Mouse (Mus musculus): Measurements from ENCODE around the gene Msh5. TPM values are rescaled to one million over a fixed set of nuclear protein-coding genes. Genes with fewer than 3 reads are reported as not detected.
"Not testable (repeated sequence)": the region's sequence is repeated elsewhere in the genome, so short reads cannot be mapped to it uniquely, and the experiment has no call there.

Gene Msh5
- polyA plus RNA-seq, 1 experiment from 2014 or later: 3.9 TPM

DNA sequence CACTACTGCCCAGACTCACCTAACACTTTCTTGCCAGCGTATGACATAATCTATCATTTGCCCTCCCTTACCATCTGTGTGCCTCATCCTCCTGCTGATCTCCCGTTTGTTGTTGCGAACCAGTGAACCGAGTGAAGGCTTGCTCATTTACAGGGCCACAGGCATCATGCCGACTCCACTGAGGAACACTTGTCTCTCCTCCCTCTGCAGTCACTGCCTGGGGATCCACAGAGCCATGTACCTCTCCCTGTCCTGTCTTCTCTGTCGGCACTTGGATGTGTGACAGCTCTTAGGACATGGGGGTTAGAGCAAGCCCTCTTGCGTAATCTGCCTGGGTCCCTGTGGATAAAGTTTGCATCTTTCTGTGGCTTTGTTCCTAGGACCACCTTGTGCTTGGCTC is 37.0 kb downstream of the Msh5 start:
- H3K27me3 ChIP-seq (ENCODE audit: insufficient read depth, poor library complexity, severe bottlenecking): no peaks in the 10 kb centered on the region
- no peaks in the 10 kb centered on the region for H3K9me3 ChIP-seq
- H3K4me3 ChIP-seq: peak overlapping the region; percentile 9; the same call in 1 of the 2 replicates
- H3K27ac ChIP-seq: no peak overlapping the region
- DNase-seq (ENCODE audit: low spot score): no peak
- WGBS: 90% methylated on average over 7 of the region's 7 CpGs
- H3K36me3 ChIP-seq: peaks cover 97% of the 10 kb centered on the region
- H3K4me1 ChIP-seq: no peaks in the 10 kb centered on the region; the same call in 1 of the 2 replicates

DNA sequence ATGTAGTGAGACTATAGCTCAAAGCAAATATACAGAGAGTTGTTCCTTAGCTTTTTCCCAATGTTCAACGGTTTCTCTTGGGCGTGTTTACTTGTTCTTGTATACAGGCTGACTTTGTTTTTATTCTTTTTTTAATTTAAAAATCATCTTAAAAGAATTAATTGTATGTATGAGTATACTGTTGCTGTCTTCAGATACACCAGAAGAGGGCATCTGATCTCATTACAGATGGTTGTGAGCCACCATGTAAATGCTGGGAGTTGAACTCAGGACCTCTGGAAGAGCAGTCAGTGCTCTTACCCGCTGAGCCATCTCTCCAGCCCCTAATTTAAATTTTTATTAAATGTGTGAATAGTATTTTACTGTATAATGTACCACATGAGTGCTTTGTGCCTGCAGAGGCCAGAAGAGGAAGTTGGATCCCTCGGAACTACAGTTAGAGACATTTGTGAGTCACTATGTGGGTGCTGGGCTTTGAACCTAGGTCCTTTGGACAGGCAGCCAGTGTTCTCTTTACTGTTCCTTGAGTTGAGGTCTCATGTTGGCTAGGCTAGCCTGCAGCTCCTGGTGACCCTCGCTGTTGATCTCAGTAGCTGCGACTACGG is 39.1 kb downstream of the Msh5 start:
- Histone ChIP-seq H3K36me3 (peaks cover 84% of the 10 kb centered on the region), H3K4me3 (no peak overlapping the region), H3K4me1 (peaks cover 16% of the 10 kb centered on the region), H3K27me3 (ENCODE audit: insufficient read depth, poor library complexity, severe bottlenecking) (no peaks in the 10 kb centered on the region), H3K9me3 (no peaks in the 10 kb centered on the region), H3K27ac (no peak overlapping the region)
- DNase-seq (ENCODE audit: low spot score): no peak
- whole genome bisulfite sequencing: 94% methylated on average over 7 of the region's 7 CpGs

DNA sequence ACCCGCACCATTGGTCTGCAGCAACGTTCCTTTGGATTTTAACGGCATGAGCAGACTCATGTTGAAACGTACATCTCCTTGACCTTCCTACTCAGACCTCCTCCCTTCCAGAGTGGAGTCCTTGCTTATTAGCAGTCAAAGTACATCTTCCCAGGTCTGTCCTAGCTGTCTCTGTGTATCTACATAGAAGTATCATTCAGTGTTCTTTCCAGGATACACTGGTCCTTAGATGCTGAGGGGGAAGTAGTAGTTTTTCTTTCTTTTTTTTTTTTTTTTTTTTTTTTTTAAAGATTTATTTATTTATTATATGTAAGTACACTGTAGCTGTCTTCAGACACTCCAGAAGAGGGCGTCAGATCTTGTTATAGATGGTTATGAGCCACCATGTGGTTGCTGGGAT is 40.6 kb downstream of the Msh5 start:
- H3K36me3 ChIP-seq: peaks cover 68% of the 10 kb centered on the region
- DNase-seq (ENCODE audit: low spot score); H3K9me3 ChIP-seq; H3K27ac ChIP-seq; H3K27me3 ChIP-seq (ENCODE audit: insufficient read depth, poor library complexity, severe bottlenecking); H3K4me3 ChIP-seq: not testable (repeated sequence)
- peaks cover 27% of the 10 kb centered on the region for H3K4me1 ChIP-seq
- WGBS: 90% methylated on average over 5 of the region's 5 CpGs

DNA sequence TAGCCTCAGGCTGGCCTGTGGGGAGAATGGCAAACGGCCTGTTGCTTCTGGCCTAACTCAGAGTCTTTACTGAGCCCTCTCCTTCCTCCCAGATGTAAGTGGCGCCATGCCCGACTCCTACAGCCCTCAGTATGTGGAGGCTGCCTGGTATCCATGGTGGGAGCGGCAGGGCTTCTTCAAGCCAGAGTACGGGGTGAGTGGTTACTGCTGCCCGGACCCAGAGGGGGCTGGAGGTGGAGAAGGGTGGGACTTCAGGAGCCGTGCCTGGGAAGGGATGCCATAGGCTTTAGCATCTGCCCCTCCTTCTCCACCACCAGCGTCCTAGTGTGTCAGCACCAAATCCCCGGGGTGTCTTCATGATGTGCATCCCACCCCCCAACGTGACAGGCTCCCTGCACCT is 41.4 kb downstream of the Msh5 start:
- peaks cover 30% of the 10 kb centered on the region for H3K4me1 ChIP-seq
- no peaks in the 10 kb centered on the region for H3K27me3 ChIP-seq (ENCODE audit: insufficient read depth, poor library complexity, severe bottlenecking)
- no peak overlapping the region for H3K4me3 ChIP-seq
- 93% methylated on average over 10 of the region's 10 CpGs for WGBS
- H3K36me3 ChIP-seq: peaks cover 60% of the 10 kb centered on the region
- no peak overlapping the region for H3K27ac ChIP-seq
- no peaks in the 10 kb centered on the region for H3K9me3 ChIP-seq
- DNase-seq (ENCODE audit: low spot score): no peak

DNA sequence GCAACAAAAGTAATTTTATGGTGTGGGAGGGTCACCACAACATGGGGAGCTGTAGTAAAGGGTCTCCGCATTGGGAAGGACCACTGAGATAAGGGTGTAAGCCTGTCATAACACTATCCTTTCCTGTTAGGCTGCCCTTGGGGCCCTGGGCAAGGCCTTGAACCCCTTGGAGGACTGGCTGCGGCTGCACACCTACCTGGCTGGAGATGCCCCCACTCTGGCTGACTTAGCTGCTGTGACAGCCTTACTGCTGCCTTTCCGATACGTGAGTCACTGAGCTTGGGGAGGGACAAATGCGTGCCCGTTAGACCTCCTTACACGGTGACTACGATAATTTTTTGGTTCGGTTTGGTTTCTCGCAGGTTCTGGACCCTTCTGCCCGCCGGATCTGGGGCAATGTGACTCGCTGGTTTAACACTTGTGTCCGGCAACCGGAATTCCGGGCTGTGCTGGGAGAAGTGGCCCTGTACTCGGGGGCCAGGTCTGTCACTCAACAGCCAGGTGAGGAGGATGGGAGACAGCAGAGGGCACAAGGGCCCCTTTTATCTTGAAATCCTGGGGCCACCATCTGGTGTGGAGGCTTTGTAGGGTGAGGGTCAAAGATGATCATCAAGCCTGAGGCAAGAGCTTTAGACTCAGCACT is 42.3 kb downstream of the Msh5 start:
- H3K27ac ChIP-seq: no peak overlapping the region
- H3K9me3 ChIP-seq: no peaks in the 10 kb centered on the region
- peaks cover 51% of the 10 kb centered on the region for H3K36me3 ChIP-seq
- no peak for DNase-seq (ENCODE audit: low spot score)
- H3K27me3 ChIP-seq (ENCODE audit: insufficient read depth, poor library complexity, severe bottlenecking): no peaks in the 10 kb centered on the region
- 0 out of 2 replicates have a peak overlapping the region, but pooled peaks have one; percentile 10 for H3K4me3 ChIP-seq
- H3K4me1 ChIP-seq: peaks cover 39% of the 10 kb centered on the region
- 94% methylated on average over 17 of the region's 17 CpGs for whole genome bisulfite sequencing

DNA sequence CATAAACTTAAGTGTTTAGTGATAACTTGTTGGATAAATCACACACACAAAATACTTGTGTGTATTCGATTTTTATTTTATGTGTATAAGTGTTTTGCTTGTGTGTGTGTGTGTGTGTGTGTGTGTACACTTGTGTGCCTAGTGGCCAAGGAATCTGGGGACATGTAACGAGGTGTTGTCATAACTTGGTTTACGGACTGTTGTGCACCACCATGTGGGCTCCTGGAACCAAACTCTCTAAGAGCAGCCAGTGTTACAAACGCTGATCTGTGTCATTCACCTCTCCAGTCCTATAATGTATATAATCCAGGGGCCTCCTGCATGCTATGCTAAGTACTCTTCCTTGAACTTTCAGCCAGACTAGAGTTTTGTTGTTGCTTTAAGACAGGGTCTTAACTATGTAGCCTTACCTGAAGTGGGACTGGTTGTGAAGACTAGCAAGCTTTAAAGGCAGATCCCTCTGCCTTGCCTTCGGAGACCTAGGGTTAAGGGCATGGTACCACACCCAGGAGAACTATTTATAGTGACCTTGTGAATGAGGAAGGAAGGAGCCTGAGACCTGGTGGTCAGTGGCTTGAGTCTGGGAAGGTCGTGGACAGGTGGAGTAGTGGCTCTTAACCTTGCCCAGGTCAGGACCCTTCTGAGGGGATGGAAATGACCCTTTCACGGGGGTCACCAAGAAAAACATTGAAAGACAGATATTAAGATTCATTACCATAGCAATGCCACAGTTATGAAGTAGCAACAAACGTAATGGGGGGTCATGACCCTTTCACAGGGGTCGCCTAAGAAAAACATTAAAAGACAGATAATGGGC is 43.3 kb downstream of the Msh5 start:
- Histone ChIP-seq H3K27me3 (ENCODE audit: insufficient read depth, poor library complexity, severe bottlenecking) (no peaks in the 10 kb centered on the region), H3K9me3 (no peaks in the 10 kb centered on the region), H3K4me3 (peak overlapping the region; percentile 75), H3K36me3 (peaks cover 51% of the 10 kb centered on the region), H3K27ac (peak overlapping the region; percentile 98; the same call in 1 of the 2 replicates), H3K4me1 (peaks cover 49% of the 10 kb centered on the region)
- DNase-seq (ENCODE audit: low spot score): no peak
- 62% methylated on average over 9 of the region's 9 CpGs for WGBS

DNA sequence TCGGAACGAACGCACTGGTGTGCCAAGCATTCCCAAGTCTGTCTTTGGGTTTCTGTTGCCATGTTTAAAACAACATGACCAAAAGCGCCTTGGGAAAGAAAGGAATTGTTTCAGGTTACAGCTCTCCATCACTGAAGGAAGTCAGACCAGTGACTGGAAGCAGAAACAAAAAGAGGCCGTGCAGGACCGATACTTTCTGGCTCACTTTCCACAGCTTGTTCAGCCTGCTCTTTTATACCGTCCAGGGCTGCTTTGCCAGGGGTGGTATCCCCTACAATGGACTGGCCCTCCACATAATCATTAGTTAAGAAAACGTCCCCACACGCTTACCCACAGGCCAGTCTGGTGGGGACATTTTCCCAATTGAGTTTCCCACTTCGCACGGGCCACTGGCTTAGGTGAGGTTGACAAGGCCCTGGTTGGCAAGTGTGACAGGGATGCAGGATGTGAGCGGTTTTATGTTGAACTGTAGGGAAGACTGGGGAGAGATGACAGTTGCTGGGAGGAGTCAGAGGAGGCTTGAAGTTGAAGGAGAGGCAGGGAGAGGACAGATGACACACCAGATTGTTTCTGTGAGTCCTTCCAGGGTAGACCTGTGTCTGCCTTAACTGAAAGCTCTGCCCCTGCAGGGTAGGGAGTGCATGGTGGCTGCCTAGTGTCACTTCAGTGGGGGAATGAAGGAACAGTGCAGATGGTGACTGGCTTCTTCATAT is 44.2 kb downstream of the Msh5 start:
- H3K4me1 ChIP-seq: peaks cover 50% of the 10 kb centered on the region
- no peak for DNase-seq (ENCODE audit: low spot score)
- 14% methylated on average over 12 of the region's 12 CpGs for WGBS

DNA sequence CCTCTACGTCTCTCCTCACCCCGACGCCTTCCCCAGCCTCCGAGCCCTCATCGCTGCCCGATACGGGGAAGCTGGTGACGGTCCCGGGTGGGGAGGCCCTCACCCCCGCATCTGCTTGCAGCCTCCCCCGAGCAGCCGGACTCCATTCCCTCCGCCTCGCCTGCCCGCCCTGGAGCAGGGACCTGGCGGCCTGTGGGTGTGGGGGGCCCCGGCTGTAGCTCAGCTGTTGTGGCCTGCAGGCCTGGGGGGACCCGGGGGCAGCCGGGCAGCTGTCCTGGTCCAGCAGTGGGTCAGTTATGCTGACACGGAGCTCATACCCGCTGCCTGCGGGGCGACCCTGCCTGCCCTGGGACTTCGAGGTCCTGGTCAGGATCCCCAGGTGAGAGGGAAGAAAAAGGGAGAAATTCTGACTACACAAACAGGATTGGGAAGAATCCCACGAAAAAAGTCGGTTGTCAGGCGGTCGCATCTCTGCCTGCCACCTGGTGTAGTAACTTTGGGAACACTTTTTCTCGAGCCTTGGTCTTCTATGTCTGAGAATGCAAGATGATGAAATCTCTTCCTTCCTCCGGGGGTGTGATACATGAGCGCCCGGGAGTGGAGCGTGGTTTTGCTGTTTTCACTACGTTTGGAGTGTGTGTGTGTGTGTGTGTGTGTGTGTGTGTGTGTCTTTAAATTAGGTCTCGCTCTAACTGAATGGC is 44.9 kb downstream of the Msh5 start:
- Histone ChIP-seq H3K36me3 (peaks cover 41% of the 10 kb centered on the region), H3K27me3 (ENCODE audit: insufficient read depth, poor library complexity, severe bottlenecking) (no peaks in the 10 kb centered on the region), H3K4me1 (peaks cover 50% of the 10 kb centered on the region), H3K4me3 (peak overlapping the region; percentile 75), H3K27ac (peak overlapping the region; percentile 98), H3K9me3 (no peaks in the 10 kb centered on the region)
- no peak for DNase-seq (ENCODE audit: low spot score)
- under 1% methylated on average over 35 of the region's 35 CpGs for WGBS

More for the DNA sequence above, 44.2 kb downstream of the Msh5 start:
- H3K4me3 ChIP-seq: peak overlapping the region; percentile 75
- H3K36me3 ChIP-seq: peaks cover 49% of the 10 kb centered on the region
- H3K27ac ChIP-seq: peak overlapping the region; percentile 98
- H3K9me3 ChIP-seq: no peaks in the 10 kb centered on the region
- H3K27me3 ChIP-seq (ENCODE audit: insufficient read depth, poor library complexity, severe bottlenecking): no peaks in the 10 kb centered on the region

DNA sequence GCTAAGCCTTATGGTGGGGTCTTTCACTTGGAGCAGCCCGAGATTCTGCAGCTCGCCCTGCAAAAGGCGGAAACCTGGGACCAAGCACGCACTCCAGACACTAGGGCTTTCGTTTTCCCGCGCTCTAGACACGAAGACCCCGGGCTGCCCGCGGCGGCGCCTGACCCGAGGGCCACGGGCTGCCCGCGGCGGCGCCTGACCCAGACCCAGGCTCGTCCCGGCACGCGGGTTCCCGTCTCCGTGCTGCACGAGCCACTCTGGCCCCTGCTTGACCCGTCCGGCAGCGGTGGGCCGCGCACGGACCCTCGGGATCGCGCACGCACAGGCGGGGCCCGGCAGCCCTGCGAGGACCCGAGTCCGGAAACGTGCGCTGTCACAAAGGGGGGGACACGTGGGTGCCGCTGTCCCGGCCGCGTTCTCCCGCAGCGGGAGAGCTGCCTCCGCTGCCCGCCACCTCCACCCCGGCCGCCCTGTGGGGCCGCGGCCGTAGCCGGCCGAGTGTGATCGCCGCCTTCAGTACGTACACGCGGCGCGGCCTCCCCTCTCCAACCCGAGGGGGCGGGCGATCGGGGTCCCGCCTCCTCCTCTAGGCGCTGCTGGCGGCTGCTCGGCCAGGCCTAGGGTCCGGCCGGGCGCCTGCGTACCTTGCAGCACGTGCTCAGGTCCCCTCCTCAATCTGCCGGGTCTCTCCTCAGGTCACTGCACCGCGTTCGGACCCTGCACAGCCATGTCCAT is 45.7 kb downstream of the Msh5 start, which contains the start of gene Vars:
Gene Vars (plus strand): TSS at position 271 of the 735 bp plus-strand sequence.
- peak; percentile 96 for DNase-seq (ENCODE audit: low spot score)
- WGBS: under 1% methylated on average over 83 of the region's 83 CpGs
- Histone ChIP-seq H3K27me3 (ENCODE audit: insufficient read depth, poor library complexity, severe bottlenecking) (no peaks in the 10 kb centered on the region), H3K9me3 (no peaks in the 10 kb centered on the region), H3K4me3 (peak within 1 kb of the TSS; percentile 75), H3K27ac (peak within 1 kb of the TSS; percentile 98), H3K4me1 (peaks cover 50% of the 10 kb centered on the region), H3K36me3 (peaks cover 38% of the 10 kb centered on the region)

DNA sequence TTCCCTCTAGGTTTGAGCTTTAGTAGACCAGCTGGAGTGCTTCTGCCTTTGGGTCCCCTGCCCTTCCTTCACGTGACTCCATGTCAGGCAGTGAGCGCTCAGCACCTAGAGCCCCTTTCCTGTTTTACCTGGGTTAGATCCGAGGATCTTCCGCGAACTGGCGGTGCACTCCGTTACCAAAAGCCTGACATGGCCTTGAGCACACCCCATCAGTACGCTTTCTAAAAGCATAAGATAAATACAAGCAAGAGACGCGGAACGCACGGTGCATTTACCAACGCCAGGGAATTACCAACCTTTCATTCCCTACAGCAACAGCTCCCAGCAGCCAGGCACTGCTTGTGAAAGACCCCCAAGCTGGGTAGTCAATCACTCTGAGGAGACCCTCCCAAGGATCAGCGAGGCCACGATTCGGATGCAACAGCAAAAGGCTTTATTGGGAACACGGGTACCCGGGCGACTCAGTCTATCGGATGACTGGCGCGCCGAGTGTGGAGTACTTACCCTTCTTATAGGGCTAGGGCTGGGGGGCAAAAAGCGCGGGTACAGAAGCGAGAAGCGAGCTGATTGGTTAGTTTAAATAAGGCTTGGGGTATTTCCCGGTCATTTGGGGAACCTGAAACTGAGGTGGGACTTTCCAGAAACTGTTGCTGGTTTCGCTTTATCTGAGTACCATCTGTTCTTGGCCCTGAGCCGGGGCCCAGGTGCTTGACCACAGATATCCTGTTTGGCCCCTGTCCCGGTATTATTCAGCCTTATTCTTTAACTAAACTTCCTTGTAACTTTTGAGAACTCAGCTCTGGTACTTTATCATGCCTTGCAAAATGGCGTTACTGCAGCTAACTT is 46.5 kb downstream of the Msh5 start:
- H3K9me3 ChIP-seq; H3K27me3 ChIP-seq (ENCODE audit: insufficient read depth, poor library complexity, severe bottlenecking); DNase-seq (ENCODE audit: low spot score): not testable (repeated sequence)
- 24% methylated on average over 29 of the region's 32 CpGs for WGBS
- Histone ChIP-seq H3K4me3 (peak overlapping the region; percentile 75), H3K27ac (peak overlapping the region; percentile 98), H3K36me3 (peaks cover 33% of the 10 kb centered on the region), H3K4me1 (peaks cover 50% of the 10 kb centered on the region)
